Mouse (Mus musculus) adipose tissue, adult 10 weeks (tissue): ENCODE data around the gene Apobec3. TPM values are rescaled to one million over a fixed set of nuclear protein-coding genes. Genes with fewer than 3 reads are reported as not detected.

Experiments used
- polyA plus RNA-seq: library from polyadenylated mRNA; stranded (reverse); fragments of 350-450 nt; fragmentation: Illumina TruSeq; extraction: RNeasy Lipid Tissue Mini Kit (QIAGEN cat#74804); gene quantifications from one replicate; pipeline ENCODE4 v1.2.3, GENCODE M21; 2014; ENCODE audit warnings: low read depth, low replicate concordance

Apobec3 gene
- polyA plus RNA-seq = 76.7 TPM

DNA sequence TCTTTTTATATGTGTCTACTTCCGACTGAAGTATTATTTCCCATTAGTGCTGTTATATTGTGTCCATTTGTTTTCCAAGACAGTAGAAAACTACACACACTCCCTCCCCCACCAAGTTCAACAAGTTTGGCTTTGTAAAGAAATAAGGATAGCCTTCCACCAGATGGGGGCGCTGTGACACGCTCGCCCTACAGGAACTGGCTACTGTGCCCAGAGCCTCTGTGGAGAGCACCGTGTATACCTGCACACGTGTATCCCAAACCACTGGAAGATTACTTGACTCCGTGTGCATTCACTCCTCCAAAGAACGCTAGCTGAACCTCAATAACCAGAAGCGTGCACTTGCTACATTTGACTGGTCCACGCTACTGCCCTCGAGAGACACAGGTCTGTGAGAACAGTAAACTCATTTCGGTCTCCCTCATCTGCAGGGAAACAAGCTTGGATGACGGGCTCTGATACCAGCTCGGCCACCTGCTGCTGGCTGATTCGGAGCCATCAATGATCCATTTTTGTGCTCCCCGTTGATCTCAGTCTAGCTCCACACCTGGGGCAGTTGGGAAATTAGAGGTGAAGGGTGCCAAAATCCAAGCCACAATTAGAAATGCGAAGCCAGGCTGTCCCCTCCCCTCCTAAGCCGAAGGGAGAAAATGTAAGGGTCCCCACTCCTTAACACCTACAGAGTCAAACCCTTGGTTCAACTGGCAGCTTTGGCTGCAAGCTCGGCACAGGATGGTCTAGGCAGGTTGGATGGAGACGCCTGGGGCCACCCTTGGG is at the start of gene Apobec3:
Gene Apobec3 (plus strand): TSS at position 224 of the 777 bp plus-strand sequence.

Other genes starting within 250 kb of the Apobec3 start
- 5.0 TPM for gene Fam227a, start 232.7 kb upstream of the Apobec3 start, polyA plus RNA-seq
- 23.7 TPM for gene Cby1, start 232.5 kb upstream of the Apobec3 start, polyA plus RNA-seq
- 102 TPM for gene Tomm22, start 220.8 kb upstream of the Apobec3 start, polyA plus RNA-seq
- 28.7 TPM for gene Josd1, start 203.7 kb upstream of the Apobec3 start, polyA plus RNA-seq
- 29.5 TPM for gene Gtpbp1, start 200.8 kb upstream of the Apobec3 start, polyA plus RNA-seq
- gene Sun2, start 149.1 kb upstream of the Apobec3 start, polyA plus RNA-seq = 89.3 TPM
- gene Dnal4, start 113.8 kb upstream of the Apobec3 start, polyA plus RNA-seq = 28.9 TPM
- 6.2 TPM for gene Nptxr, start 86.9 kb upstream of the Apobec3 start, polyA plus RNA-seq
- 1.1 TPM for gene Npcd, start 57.4 kb upstream of the Apobec3 start, polyA plus RNA-seq
- 64.2 TPM for gene Cbx6, start 57.0 kb upstream of the Apobec3 start, polyA plus RNA-seq
- 33.4 TPM for gene Cbx7, start 79.5 kb downstream of the Apobec3 start, polyA plus RNA-seq
- 18.1 TPM for gene Pdgfb, start 123.3 kb downstream of the Apobec3 start, polyA plus RNA-seq
- gene Syngr1, start 199.7 kb downstream of the Apobec3 start, polyA plus RNA-seq = 4.1 TPM
- gene Rpl3, start 200.2 kb downstream of the Apobec3 start, polyA plus RNA-seq = 1,167 TPM
- 11.9 TPM for gene Tab1, start 241.5 kb downstream of the Apobec3 start, polyA plus RNA-seq